Mouse (Mus musculus) embryonic fibroblast, embryonic 13.5 days (primary cell): ENCODE measurements around the gene Cdh23.

Experiments
- CTCF ChIP-seq: IDR thresholded peaks from 2 replicates; pipeline ENCODE4 v1.5.1; 2011; ENCODE audit warnings: mild to moderate bottlenecking, control low read depth, low read length, moderate library complexity, borderline replicate concordance; ENCODE audit not compliant: insufficient read depth
- POLR2A ChIP-seq: IDR thresholded peaks from 2 replicates; pipeline ENCODE4 v1.6.1; 2011; ENCODE audit warnings: low read depth, mild to moderate bottlenecking, control low read depth, low read length, moderate library complexity

DNA sequence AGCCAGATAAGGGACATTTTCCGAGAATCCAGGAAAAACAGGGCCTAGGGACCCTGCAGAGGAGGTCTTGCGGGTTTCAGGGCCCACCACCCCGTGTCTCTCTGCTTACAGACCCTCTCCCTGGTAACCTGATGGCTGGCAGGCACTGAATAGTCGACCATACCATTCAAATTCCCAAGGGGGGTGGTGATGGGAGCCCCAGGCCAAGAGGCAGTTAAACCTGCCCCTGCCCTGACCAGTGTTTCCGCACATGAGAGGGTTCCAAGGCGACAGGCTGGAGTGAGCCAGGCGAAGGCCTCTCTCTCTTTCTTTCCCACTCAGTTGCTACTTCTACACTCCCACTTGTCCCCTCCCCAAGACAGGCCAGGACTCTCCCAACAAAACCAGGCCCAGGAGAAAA lies 296.8 kb downstream of the Cdh23 start, which contains the start of gene Gm17455:
- TF ChIP-seq CTCF (no peak), POLR2A (no peak)
